Mouse (Mus musculus): ENCODE results near the gene Spats2l.

Gene Spats2l

GRCm38 (mm10) chr1:57774001-57774667, at the start of gene Spats2l:
TSS of gene Spats2l (plus strand) at chr1:57774162.
- no peak for DNase-seq (ENCODE audit: low read depth)

- DNase-seq (ENCODE audit: low read depth), result no peak
Measured at GRCm38 (mm10) chr1:57725268-57725667, 48.7 kb upstream of the Spats2l start.

GRCm38 (mm10) chr1:57735877-57736276, 38.1 kb upstream of the Spats2l start:
- DNase-seq (ENCODE audit: low read depth), result no peak

- DNase-seq (ENCODE audit: low read depth), result no peak
Measured at GRCm38 (mm10) chr1:57741740-57742139, 32.2 kb upstream of the Spats2l start.

DNA sequence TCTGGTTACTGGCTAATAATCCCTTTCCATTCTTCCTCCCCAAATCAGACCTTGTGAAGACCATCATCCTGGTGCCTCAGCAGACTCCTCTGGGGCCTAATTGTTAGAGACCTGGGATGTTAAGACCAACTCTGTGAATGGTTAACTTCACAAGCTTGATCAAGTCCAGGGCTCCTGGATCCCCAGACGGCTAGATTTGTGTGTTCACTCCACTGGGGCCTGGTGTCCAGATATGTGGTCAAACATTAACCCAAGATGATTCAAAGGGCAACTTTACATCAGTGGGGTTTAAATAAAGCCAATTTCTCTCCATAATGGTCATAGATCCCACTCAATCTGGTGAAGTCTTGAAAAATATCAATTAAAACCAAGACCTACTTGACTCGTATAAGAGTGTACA, 31.7 kb upstream of the Spats2l start:
- DNase-seq (ENCODE audit: low read depth), result no peak

DNA sequence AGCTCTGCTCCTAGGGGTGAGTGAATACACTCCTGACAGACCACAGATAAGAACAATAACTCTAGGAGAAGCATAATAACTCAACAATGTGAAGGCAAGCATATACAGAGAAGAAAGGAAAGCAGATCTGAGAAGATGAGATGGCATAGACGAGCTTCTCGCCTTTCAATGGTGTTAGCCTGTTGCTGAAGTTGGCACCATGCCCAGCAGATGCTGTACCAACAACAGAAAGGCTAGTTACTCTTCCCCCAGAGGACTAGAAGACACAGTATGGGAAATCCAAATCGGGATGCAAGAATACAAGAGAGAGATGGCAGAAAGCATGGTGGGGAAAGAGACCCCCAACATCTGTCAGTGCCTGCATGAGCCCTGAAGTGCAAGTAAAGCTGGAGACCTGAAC, 22.2 kb upstream of the Spats2l start:
- no peak for DNase-seq (ENCODE audit: low read depth)

- DNase-seq (ENCODE audit: low read depth), result no peak
Measured at GRCm38 (mm10) chr1:57766396-57766795, 7.6 kb upstream of the Spats2l start.

DNA sequence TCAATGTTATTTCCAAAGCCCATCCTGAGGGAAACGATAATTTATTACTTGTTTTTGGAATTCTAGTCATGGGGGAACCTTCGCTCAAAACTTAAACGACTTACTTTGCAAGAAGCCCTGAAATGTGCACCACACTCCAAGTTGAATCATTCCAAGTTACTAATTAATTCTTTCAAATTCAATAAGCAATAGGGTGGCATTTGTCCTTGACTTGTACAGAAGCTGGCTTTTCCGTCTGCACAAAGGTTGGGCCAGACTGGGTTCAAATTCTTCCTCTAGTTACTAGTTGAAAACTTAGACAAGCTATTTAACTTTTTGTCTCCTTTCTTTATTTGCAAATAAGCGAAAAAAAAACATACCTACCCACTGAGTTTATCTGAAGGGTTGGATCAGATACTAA, 636 bp upstream of the Spats2l start:
- DNase-seq (ENCODE audit: low read depth), result no peak

GRCm38 (mm10) chr1:57774668-57775495, 920 bp downstream of the Spats2l start:
- no peak for DNase-seq (ENCODE audit: low read depth)

DNA sequence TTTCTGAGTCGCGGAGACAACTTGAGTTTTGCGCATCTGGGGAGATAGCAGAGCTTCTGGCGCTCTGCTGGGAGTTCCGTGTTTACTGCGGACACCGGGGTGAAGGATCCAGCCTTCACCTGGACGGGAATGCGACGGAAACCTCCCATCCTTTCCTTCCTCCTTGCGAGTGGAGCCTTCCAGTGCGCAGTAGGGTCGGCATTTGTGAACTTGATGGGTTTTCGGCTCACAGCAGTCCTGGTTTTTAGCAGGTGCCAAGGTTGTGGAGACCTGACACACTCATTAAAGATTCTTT, 1.5 kb downstream of the Spats2l start:
- DNase-seq (ENCODE audit: low read depth), result no peak

DNA sequence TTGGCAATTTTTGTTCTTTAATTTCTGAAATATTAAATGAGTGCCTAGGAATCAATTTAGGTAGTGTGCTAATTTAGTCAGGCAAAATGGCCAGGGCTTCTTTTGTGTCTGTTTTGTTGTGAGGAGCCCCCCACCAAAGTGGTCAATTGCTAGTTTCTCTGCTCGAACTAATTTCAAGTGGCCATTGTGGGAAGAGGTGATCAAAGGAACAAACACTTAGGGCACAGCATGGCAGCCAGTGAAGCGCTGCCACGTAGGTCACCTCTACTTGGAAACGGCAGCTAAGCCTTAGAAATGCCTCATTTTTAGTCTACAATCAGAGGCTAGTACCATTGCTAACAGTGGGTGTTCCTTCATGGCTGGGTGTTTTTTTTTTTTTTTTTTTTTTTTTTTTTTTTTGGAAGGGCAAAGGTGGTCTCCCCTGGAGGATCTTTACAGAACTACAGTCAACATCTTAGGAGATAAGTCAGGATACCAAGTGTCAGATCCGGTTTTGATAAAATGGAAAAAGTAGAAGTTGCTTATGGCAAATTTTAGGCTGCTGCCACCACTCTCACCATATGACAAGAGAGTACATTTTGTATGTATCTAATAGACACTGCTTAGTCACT, 2.8 kb downstream of the Spats2l start:
- DNase-seq (ENCODE audit: low read depth), result no peak

- no peak for DNase-seq (ENCODE audit: low read depth)
Measured at GRCm38 (mm10) chr1:57784300-57784699, 10.3 kb downstream of the Spats2l start.

GRCm38 (mm10) chr1:57789831-57790230, 15.9 kb downstream of the Spats2l start:
- no peak for DNase-seq (ENCODE audit: low read depth)

DNA sequence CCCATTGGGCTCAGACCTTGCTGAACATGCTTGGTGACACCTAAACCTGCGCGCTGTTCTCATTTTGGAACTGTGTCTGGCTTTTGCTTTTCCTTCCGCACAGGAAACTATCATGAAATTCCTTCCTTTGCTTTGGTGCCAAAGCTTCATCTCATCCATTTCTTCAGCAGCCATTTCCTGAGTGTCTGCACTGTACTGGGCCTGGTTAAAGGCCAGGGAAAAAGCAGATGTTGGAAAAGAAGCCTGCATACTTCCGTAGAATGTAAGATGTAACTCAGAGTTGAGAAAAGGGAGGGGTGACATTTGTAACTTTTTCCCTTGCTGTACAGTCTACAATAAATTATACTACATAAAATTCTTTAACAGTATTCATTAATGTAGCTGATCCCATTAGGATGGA, 18.2 kb downstream of the Spats2l start:
- no peak for DNase-seq (ENCODE audit: low read depth)

- no peak for DNase-seq (ENCODE audit: low read depth)
Measured at GRCm38 (mm10) chr1:57795838-57796237, 21.9 kb downstream of the Spats2l start.

- no peak for DNase-seq (ENCODE audit: low read depth)
Measured at GRCm38 (mm10) chr1:57799398-57799797, 25.4 kb downstream of the Spats2l start.

DNA sequence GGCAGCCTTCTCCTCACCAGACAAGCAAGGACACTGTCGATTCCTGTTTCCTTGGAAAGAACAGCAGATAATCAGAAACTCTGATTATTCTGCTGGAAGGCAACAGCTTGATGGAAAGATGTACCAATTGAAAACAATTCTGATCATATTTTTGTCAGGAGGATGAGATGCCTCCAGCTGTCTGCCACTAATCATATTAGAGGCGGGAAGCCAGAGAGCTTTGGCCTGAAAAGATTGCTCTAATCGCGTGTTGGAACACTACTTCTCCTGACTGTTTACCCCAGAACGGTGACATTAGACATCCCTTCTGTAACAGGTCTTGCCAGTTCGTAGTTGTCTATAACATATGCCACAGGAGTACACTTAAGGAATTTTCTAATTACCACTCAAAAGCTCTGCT, 26.9 kb downstream of the Spats2l start:
- DNase-seq (ENCODE audit: low read depth), result no peak

DNA sequence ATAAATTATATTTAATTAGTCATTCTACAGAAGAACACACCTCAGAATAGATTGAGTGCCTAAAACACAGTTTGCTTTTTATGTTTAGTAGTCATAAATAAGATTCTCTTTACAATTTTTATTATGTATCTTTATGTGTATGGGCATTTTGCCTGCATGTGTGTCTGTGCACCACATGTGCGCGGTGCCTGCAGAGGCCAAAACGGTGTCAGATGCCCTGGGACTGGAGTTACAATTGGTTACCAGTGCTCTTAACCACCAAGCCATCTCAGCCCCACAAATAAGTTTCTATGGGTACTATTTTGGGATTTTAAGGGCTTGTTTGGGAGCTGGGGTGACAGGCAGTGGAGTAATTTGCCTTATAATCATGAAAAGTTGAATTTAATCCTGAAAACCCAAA, 32.2 kb downstream of the Spats2l start:
- no peak for DNase-seq (ENCODE audit: low read depth)

DNA sequence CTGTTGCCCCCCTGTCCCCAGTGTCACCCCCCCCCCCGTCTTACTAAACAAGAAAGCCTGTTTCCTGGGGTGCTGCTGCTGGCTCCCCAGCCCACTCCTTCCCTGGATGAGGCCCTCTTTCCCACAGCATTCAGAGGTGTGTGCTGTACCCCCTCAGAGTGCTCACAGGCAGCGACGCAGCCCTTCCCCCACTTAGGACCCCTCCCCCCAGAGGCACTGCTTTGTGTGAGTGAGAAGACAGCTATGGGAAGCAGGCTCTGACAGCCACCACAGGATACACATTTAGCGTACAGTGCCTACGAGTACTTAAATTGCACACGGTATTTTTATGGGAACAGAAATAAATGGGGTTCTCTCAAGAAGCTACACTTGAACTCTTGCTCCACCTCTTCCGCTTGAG, 33.9 kb downstream of the Spats2l start:
- no peak for DNase-seq (ENCODE audit: low read depth)

- no peak for DNase-seq (ENCODE audit: low read depth)
Measured at GRCm38 (mm10) chr1:57810221-57810620, 36.3 kb downstream of the Spats2l start.

GRCm38 (mm10) chr1:57817103-57817502, 43.1 kb downstream of the Spats2l start:
- no peak for DNase-seq (ENCODE audit: low read depth)

- DNase-seq (ENCODE audit: low read depth), result no peak
Measured at GRCm38 (mm10) chr1:57820428-57820997, 46.6 kb downstream of the Spats2l start.
